Mouse (Mus musculus) bone marrow macrophage, adult 2 months (primary cell): ENCODE results near the gene Zfp280d. TPM values are rescaled to one million over a fixed set of nuclear protein-coding genes. Genes with fewer than 3 reads are reported as not detected.

Experiments used
- H3K27ac ChIP-seq: 2 replicates; pipeline ENCODE4 v1.5.1; 2012; ENCODE audit warnings: low read depth, low read length; ENCODE audit not compliant: insufficient read depth
- H3K4me1 ChIP-seq: 2 replicates; pipeline ENCODE4 v1.6.1; 2012; ENCODE audit warnings: low read length; ENCODE audit not compliant: control insufficient read depth, insufficient read depth
- H3K4me3 ChIP-seq: 2 replicates; pipeline ENCODE4 v1.5.1; 2012; ENCODE audit warnings: mild to moderate bottlenecking, low read length, moderate library complexity; ENCODE audit not compliant: insufficient read depth
- CTCF ChIP-seq: IDR thresholded peaks from 2 replicates; pipeline ENCODE4 v1.5.1; 2012; ENCODE audit warnings: low read depth, mild to moderate bottlenecking, low read length, moderate library complexity
- POLR2A ChIP-seq: IDR thresholded peaks from 2 replicates; pipeline ENCODE4 v1.6.1; 2012; ENCODE audit warnings: mild to moderate bottlenecking, low read depth, low read length, borderline replicate concordance
- polyA plus RNA-seq: library from polyadenylated mRNA; stranded (reverse); fragments of >200 nt; gene quantifications from 2 replicates; pipeline ENCODE4 v1.2.4, GENCODE M21; 2012; ENCODE audit not compliant: missing spikeins, insufficient read depth, insufficient read length

Gene Zfp280d
- polyA plus RNA-seq, 1 experiment: 19.2 TPM

DNA sequence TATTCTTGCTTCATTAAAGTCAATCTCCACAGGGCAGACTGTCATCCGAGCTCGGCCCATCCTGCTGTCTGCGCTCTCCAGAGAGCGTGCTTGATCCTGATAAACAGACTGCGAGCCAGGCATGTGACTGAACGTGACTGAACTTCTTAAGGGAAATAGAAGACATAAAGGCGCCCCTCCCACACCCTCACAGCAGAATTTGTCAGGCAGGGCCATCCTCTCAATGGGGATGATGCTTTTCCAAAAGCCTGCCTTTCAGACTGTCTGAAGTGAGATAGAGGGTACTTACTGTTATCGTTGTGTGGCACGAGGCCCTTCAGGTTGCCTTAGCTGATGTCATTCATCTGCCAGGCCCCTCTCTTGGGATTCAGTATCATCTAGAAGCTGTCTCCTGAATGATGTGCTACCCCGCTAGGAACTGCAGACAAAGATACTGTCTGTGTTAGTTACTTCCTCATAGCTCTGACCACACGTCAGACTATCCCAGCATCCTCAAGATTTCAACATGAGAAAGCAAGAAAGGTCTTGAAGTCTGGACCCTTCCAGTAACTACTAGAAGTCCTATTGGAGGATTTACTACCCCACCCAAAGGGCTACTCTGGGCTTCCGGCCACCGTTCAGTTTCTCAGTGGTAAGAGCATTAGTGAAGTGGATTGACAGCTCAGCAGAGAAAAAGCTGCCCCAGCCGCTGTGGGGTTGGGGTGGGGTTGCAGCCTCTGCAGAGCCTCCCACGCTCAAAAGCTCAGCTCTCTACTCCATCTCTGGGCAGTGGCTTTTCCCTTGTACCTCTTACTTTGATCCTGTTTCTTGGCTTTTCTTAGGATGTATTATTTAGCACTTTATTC lies 134.9 kb downstream of the Zfp280d start:
- no peak overlapping the region for H3K4me3 ChIP-seq

DNA sequence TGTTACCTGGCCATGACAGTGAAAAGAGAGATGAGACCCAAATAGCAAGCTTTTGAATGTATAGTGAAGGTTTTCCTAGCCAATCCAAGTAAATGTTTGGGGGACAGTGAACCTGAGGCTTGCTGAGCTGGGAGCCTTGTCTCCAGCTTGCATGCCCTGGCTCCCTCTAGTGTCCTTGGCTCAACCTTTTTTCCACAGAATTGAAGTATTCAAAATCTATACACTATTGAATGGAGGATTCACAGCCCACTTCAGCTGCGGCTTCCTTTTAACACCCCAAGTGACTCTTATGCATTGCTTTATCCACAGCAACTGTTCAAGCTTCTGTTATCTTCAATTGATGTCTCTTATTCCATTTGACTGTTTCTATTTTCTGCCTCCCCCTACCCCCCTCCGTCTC lies 137.1 kb downstream of the Zfp280d start:
- Histone ChIP-seq H3K4me1 (no peaks in the 10 kb centered on the region), H3K4me3 (no peak overlapping the region), H3K27ac (no peak overlapping the region)
- no peak for TF ChIP-seq CTCF
- TF ChIP-seq POLR2A: no peak

More for the DNA sequence above, 134.9 kb downstream of the Zfp280d start:
- Histone ChIP-seq H3K27ac (no peak overlapping the region), H3K4me1 (no peaks in the 10 kb centered on the region)
- TF ChIP-seq CTCF (no peak), POLR2A (no peak)

Other genes with a start within 250 kb of the Zfp280d start
- gene Tcf12, start 163.0 kb upstream of the Zfp280d start, polyA plus RNA-seq: 30.8 and 31.5 TPM in 2 replicates
- gene Mns1, start 163.2 kb downstream of the Zfp280d start, polyA plus RNA-seq: 3.8 and 7.3 TPM in 2 replicates
- 6.2 and 7.4 TPM in 2 replicates for gene Tex9, start 217.4 kb downstream of the Zfp280d start, polyA plus RNA-seq